Mouse (Mus musculus) liver, embryonic 15.5 days (tissue): ENCODE measurements at regions not wholly inside any gene's neighbourhood (a gene's known extent, or its start where the extent isn't known, plus 50 kb on each side); places are given as distances from the start of the nearest gene placed in this dataset.

Experiments
- ATAC-seq: fragments of 200-750 bp; cut with Nextera tagmentation; 2 replicates; pipeline ENCODE4 v1.8.0; 2017; ENCODE audit warnings: moderate number of reproducible peaks, mild to moderate bottlenecking, moderate library complexity; ENCODE audit not compliant: insufficient read depth
- H3K27ac ChIP-seq: fragments of 300-500 bp; sonication (generic); replicated peaks from 2 replicates; pipeline ENCODE4 v1.5.1; 2015; ENCODE audit warnings: mild to moderate bottlenecking, inconsistent platforms
- H3K27me3 ChIP-seq: fragments of 300-500 bp; sonication (generic); 2 replicates; pipeline ENCODE4 v1.6.1; 2015; ENCODE audit warnings: mild to moderate bottlenecking, inconsistent platforms
- H3K36me3 ChIP-seq: fragments of 300-500 bp; sonication (generic); replicated peaks from 2 replicates; pipeline ENCODE4 v1.6.1; 2015; ENCODE audit warnings: moderate library complexity, mild to moderate bottlenecking, inconsistent platforms
- H3K4me1 ChIP-seq: fragments of 300-500 bp; sonication (generic); replicated peaks from 2 replicates; pipeline ENCODE4 v1.6.1; 2015; ENCODE audit warnings: inconsistent platforms
- H3K4me2 ChIP-seq: fragments of 300-500 bp; sonication (generic); 2 replicates; pipeline ENCODE4 v1.6.1; 2015; ENCODE audit warnings: moderate library complexity, mild to moderate bottlenecking, inconsistent platforms
- H3K4me3 ChIP-seq: fragments of 300-500 bp; sonication (generic); replicated peaks from 2 replicates; pipeline ENCODE4 v1.5.1; 2015; ENCODE audit warnings: mild to moderate bottlenecking, inconsistent platforms
- H3K9ac ChIP-seq: fragments of 300-500 bp; sonication (generic); 2 replicates; pipeline ENCODE4 v1.6.1; 2015; ENCODE audit warnings: moderate library complexity, mild to moderate bottlenecking, inconsistent platforms
- H3K9me3 ChIP-seq: fragments of 300-500 bp; sonication (generic); replicated peaks from 2 replicates; pipeline ENCODE4 v1.6.1; 2016; ENCODE audit warnings: inconsistent platforms
- WGBS: fragments of 180-500 bp; shearing (Covaris S2); methylation state at CpG from one replicate; pipeline ENCODE4 v1.1.7; 2015; ENCODE audit warnings: mixed read lengths; ENCODE audit not compliant: insufficient replicate concordance; 5-methylcytosine and 5-hydroxymethylcytosine counted together

DNA sequence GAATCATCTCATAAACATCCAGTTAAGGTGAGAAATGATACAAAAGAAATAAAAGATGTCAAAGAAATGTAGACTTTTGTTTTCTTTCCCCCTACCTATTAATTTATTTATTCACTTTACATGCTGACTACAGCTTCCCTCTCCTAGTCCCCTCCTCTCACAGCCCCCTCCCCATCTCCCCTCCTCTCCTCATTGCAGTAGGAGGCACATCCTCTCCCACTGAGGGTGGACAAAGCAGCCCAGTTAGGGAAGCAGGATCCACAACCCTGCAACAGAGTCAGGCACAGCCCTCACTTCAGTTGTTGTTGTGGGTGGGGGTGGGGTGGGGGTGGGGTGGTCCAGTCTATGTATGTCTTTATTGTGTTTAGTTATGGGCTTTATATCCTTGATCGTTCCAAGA is 555.5 kb downstream of the Grin2a start:
- H3K9ac ChIP-seq: no peak overlapping the region
- WGBS: 57% methylated on average over 1 of the region's 1 CpGs
- H3K36me3 ChIP-seq: no peaks in the 10 kb centered on the region
- no peak overlapping the region for H3K27ac ChIP-seq
- ATAC-seq: no peak
- no peak overlapping the region for H3K4me3 ChIP-seq
- H3K9me3 ChIP-seq: no peaks in the 10 kb centered on the region
- H3K4me1 ChIP-seq: no peaks in the 10 kb centered on the region
- H3K27me3 ChIP-seq: no peaks in the 10 kb centered on the region
- no peak overlapping the region for H3K4me2 ChIP-seq

DNA sequence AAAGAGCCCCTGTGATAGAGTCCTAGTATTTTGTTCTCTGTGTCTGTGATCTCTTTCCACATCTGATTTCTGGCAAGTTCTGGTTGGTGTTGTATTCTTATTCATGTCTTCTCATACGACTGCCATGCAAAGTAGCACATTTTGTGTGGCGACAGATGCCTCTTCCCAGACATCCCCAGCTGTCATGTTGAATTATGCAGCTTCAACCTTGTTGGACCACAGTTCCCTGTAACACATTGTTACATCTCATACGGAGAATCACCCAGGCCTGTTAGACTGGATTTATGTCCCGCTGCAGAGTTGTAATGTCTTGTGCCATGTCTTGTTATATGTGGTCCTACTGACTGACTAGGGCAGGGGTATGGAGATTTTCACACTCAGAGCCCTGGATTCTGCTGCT is 543.3 kb downstream of the Grin2a start:
- WGBS: 60% methylated on average over 4 of the region's 4 CpGs
- Histone ChIP-seq H3K27me3 (no peaks in the 10 kb centered on the region), H3K9me3 (no peaks in the 10 kb centered on the region), H3K4me2 (no peak overlapping the region), H3K9ac (no peak overlapping the region), H3K36me3 (no peaks in the 10 kb centered on the region), H3K4me1 (no peaks in the 10 kb centered on the region), H3K4me3 (no peak overlapping the region), H3K27ac (no peak overlapping the region)
- no peak for ATAC-seq

DNA sequence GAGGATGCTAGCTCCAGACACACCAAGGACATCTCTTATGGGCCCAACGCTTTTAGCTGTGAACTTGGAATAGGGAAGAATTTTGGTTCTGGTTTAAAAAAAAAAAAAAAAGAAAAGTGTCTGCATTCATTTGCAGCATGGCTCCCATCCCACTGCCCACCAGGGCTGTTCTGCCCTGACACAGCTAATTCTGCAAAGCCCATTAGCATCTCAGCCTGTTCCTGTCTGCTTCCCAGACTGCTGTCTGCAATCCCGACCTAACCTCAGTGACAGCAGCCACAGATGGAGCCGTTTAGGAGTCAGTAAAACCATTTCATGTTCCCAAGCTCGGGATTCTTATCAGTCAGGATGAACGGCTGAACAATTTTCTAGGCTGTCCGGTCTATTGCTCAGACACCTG is 537.8 kb downstream of the Grin2a start:
- Histone ChIP-seq H3K27me3 (no peaks in the 10 kb centered on the region), H3K27ac (no peak overlapping the region), H3K9me3 (no peaks in the 10 kb centered on the region), H3K4me2 (no peak overlapping the region), H3K9ac (no peak overlapping the region), H3K4me1 (no peaks in the 10 kb centered on the region), H3K4me3 (no peak overlapping the region), H3K36me3 (no peaks in the 10 kb centered on the region)
- no peak for ATAC-seq
- WGBS: 52% methylated on average over 6 of the region's 6 CpGs

DNA sequence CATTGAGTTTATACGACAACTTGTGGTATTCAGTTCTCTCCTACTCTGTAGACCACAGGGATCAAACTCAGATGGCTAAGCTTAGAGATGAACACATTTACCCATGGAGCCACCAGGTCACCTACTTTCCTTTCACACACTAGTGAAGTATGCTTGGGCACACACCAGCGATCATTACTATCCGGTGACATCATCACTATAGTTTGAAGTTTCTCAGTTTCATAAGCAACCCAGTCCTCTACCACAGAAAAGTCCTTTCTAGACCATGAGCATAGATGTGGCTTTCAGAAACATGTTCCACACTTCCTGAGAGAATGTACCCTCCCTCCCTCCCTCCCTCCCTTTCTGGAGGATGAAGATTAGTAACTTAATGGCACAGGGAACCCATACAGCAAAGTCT is 532.9 kb downstream of the Grin2a start:
- H3K9ac ChIP-seq: no peak overlapping the region
- no peaks in the 10 kb centered on the region for H3K9me3 ChIP-seq
- no peak overlapping the region for H3K27ac ChIP-seq
- 73% methylated on average over 3 of the region's 3 CpGs for WGBS
- H3K4me3 ChIP-seq: no peak overlapping the region
- H3K36me3 ChIP-seq: no peaks in the 10 kb centered on the region
- H3K4me2 ChIP-seq: no peak overlapping the region
- no peaks in the 10 kb centered on the region for H3K27me3 ChIP-seq
- no peak for ATAC-seq
- H3K4me1 ChIP-seq: no peaks in the 10 kb centered on the region

DNA sequence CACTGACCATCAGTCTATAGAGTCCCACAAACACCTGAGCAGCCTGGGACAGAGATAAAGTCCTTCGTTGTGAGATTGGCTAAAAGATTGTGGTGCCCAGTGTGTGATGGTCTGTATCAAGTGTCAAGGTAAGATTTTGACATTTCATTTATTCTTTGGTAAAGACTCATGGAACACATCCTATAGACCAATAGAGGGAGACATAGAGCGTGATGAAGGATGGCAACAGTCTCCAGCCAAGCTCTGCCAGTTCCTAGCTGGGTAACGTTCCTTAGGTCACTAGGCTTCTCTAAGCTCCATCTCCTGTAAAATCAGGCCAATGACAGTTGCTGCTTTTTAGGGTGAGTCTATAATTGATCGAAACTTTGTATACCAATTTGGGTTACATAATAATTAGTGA is 526.0 kb downstream of the Grin2a start:
- no peaks in the 10 kb centered on the region for H3K36me3 ChIP-seq
- no peaks in the 10 kb centered on the region for H3K4me1 ChIP-seq
- no peak overlapping the region for H3K4me3 ChIP-seq
- H3K27me3 ChIP-seq: no peaks in the 10 kb centered on the region
- WGBS: 43% methylated on average over 4 of the region's 4 CpGs
- no peak overlapping the region for H3K4me2 ChIP-seq
- ATAC-seq: no peak
- no peak overlapping the region for H3K9ac ChIP-seq
- H3K27ac ChIP-seq: no peak overlapping the region
- H3K9me3 ChIP-seq: no peaks in the 10 kb centered on the region

DNA sequence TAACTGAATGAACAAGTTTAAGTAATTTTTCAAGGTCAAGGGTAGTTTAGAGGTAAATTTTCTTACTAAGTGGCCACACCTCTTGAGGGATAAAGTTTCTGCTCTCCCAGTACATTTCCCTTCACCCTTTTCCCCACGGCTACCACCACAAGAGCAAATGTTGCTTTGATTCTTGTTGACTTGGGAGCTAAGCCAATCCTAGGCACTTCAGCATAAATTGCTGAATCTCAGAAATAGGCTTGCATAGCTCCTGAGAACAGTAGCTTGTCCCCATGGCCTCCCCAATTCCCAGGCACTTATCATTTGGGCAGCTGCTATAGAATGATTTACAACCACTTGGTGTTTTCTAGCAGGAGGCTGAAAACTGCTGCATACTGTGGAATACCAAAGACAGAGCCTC is 510.1 kb downstream of the Grin2a start:
- Histone ChIP-seq H3K4me3 (no peak overlapping the region), H3K9me3 (no peaks in the 10 kb centered on the region), H3K9ac (no peak overlapping the region), H3K4me2 (no peak overlapping the region), H3K27me3 (no peaks in the 10 kb centered on the region), H3K36me3 (no peaks in the 10 kb centered on the region), H3K27ac (no peak overlapping the region), H3K4me1 (no peaks in the 10 kb centered on the region)
- ATAC-seq: no peak
- WGBS: 52% methylated on average over 1 of the region's 1 CpGs

DNA sequence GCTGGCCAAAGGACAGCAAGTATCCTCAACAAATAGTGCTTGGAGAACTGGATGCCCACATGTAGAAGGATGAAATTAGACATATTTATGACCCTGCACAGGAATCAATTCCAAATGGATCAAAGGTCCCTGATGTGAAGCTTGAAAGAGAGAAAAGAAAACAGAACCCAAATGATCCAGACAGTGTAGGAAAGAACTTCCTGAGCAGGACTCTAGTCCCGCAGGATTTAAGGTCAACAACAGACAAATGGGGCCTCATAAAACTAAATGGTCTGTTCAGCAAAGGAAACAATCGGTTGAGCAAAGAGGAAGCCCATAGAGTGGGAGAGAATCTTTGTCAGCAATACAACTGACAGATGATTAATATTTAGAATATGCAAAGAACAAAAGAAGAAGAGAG is 497.1 kb downstream of the Grin2a start:
- WGBS: 17% methylated on average over 2 of the region's 2 CpGs

DNA sequence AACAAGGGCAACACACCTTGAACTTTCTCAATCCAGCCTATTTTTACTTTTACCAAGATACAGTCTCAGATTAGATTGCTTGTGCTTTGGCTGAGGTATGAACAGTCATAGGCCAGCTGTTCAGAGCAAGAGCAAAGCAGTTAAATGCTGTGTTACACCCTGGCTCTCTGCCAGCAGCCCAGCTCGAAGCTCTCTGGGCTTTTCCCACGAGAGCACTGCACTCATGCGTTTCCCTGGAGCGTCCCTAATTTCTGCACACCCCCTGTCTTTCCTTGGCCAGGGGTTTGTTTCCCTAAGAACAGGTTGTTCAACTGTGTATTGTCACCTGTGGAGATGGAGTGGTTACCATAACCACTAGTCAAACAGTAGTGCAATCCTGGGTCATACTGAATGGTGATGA is 493.6 kb downstream of the Grin2a start:
- Histone ChIP-seq H3K27me3 (no peaks in the 10 kb centered on the region), H3K9ac (no peak overlapping the region), H3K4me3 (no peak overlapping the region), H3K4me1 (no peaks in the 10 kb centered on the region), H3K27ac (no peak overlapping the region), H3K4me2 (no peak overlapping the region), H3K9me3 (no peaks in the 10 kb centered on the region), H3K36me3 (no peaks in the 10 kb centered on the region)
- WGBS: 46% methylated on average over 4 of the region's 4 CpGs
- no peak for ATAC-seq

More for the DNA sequence above, 497.1 kb downstream of the Grin2a start:
- H3K27me3 ChIP-seq: no peaks in the 10 kb centered on the region
- no peak overlapping the region for H3K9ac ChIP-seq
- no peak overlapping the region for H3K4me3 ChIP-seq
- H3K4me1 ChIP-seq: no peaks in the 10 kb centered on the region
- no peak overlapping the region for H3K27ac ChIP-seq
- ATAC-seq: no peak
- no peak overlapping the region for H3K4me2 ChIP-seq
- H3K36me3 ChIP-seq: no peaks in the 10 kb centered on the region
- no peaks in the 10 kb centered on the region for H3K9me3 ChIP-seq

DNA sequence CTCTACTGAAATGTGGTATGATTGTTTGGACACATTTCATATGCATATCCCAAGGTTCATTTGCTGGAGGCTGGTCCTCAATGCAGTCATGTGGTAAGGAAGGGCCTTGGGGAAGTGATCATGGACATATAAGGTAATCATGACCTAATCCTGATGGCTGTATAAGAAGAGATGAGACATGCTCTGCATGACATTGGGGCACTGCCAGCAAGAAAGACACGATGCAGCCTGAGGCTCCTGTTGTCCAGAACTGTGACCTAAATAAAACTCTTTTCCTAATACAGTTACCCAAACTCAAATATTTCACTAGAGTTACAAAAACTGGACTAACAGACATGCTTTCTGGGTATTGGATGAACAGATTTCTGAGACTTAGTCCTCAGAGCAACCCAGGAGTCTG is 485.7 kb downstream of the Grin2a start:
- ATAC-seq: no peak
- Histone ChIP-seq H3K9me3 (no peaks in the 10 kb centered on the region), H3K36me3 (no peaks in the 10 kb centered on the region), H3K4me3 (no peak overlapping the region), H3K27me3 (no peaks in the 10 kb centered on the region), H3K9ac (no peak overlapping the region), H3K27ac (no peak overlapping the region), H3K4me1 (no peaks in the 10 kb centered on the region), H3K4me2 (no peak overlapping the region)
- 75% methylated on average over 1 of the region's 1 CpGs for WGBS

DNA sequence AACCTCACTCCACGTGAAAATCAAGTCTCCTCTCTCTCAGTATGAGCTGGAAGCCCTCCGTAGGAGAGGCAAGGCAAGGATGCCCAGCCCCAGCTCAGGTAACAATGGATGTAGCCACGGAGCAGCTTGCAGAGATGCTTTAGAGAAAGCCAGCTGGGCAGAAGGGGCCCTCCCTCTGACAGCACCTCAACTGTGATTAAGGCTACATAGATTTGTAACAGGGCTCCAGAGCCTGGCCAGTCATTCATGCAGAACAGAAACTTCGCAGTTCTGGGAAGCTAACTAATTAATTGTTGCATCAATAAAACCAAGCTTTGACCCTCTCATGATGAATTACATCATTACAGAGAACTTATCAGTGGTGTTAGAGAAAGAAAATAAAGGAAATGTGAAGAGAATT is 480.8 kb downstream of the Grin2a start:
- Histone ChIP-seq H3K4me2 (no peak overlapping the region), H3K4me1 (no peaks in the 10 kb centered on the region), H3K9ac (no peak overlapping the region), H3K4me3 (no peak overlapping the region), H3K27ac (no peak overlapping the region), H3K27me3 (no peaks in the 10 kb centered on the region), H3K36me3 (no peaks in the 10 kb centered on the region), H3K9me3 (no peaks in the 10 kb centered on the region)
- no peak for ATAC-seq
- WGBS: 45% methylated on average over 4 of the region's 4 CpGs
